Mouse (Mus musculus): ENCODE measurements around the gene Wdr89.

Wdr89 gene

DNA sequence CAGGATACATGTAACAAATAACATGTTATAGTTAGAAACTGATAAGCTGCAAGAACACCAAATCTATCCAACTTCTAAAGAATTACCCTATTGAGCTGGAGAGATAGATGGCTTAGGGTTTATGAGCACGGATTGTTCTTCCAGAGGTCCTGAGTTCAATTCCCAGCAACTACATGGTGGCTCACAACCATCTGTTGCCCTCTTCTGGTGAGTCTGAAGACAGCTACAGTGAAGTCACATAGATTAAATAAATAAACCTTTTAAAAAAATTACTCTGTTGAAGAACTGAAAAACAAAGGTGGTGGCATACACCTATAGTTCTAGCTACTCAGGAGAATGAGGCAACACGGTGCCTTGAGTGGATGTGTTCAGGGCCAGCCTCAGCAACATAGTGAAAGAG lies 21.7 kb downstream of the Wdr89 start:
- no peak overlapping the region for H3K4me3 ChIP-seq (replicated peaks; ENCODE audit: low read length)
- TF ChIP-seq NANOG (IDR thresholded peaks at IDR 0.05; ENCODE audit: borderline replicate concordance, low read length) (no peak), CTCF (conservative IDR thresholded peaks at IDR 0.05; ENCODE audit: low read length) (no peak; the same call in 1 of the 2 replicates), POU5F1 (IDR thresholded peaks at IDR 0.05; ENCODE audit: borderline replicate concordance, low read length) (no peak)
- H3K4me1 ChIP-seq (replicated peaks; ENCODE audit: low read depth, low read length) = peaks cover 36% of the 10 kb centered on the region
- H3K9me3 ChIP-seq (ENCODE audit: low read length) = no peaks in the 10 kb centered on the region
- H3K36me3 ChIP-seq (ENCODE audit: insufficient read depth, low read length) = peaks cover 46% of the 10 kb centered on the region
- H3K27me3 ChIP-seq (ENCODE audit: insufficient read depth, low read length) = no peaks in the 10 kb centered on the region

DNA sequence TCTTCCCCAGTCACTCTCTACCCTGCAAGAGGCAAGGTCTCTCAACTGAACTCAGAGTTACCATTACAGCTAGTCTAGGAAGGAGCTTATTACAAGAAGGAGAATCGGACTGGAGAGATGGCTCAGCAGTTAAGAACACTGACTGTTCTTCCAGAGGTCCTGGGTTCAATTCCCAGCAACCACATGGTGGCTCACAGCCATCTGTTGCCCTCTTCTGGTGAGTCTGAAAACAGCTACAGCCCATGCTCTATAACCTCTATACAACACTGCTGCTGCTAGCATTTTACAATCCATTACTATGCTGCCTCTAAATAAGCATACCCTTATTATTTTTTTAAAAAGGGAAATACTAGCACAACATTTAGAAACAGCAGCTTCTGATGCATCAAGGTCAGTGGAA lies 23.6 kb downstream of the Wdr89 start:
- peaks cover 29% of the 10 kb centered on the region for H3K4me1 ChIP-seq (replicated peaks; ENCODE audit: low read depth, low read length)
- no peaks in the 10 kb centered on the region for H3K27me3 ChIP-seq (ENCODE audit: insufficient read depth, low read length)
- TF ChIP-seq CTCF (conservative IDR thresholded peaks at IDR 0.05; ENCODE audit: low read length) (peak; percentile 33; the same call in 1 of the 2 replicates), POU5F1 (IDR thresholded peaks at IDR 0.05; ENCODE audit: borderline replicate concordance, low read length) (no peak)
- no peak overlapping the region for H3K4me3 ChIP-seq (replicated peaks; ENCODE audit: low read length)
- no peaks in the 10 kb centered on the region for H3K9me3 ChIP-seq (ENCODE audit: low read length)
- H3K36me3 ChIP-seq (ENCODE audit: insufficient read depth, low read length) = peaks cover 42% of the 10 kb centered on the region

DNA sequence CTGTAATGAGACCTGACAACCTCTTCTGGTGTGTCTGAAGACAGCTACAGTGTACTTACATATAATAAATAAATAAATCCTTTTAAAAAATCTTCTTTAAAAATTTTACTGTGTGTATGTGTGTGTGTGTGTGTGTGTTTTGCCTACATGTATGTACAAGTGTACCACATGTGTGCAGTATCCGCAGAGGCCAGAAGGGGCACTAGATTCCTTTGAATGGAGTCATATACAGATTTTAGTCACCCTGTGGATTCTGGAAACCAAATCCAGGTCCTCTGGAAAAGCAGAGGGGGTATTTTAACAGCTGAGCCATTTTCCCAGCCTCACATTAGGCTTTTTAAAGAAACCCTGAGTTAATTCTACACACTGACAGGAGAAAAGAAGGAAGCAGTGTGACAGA lies 27.6 kb downstream of the Wdr89 start:
- H3K27me3 ChIP-seq (ENCODE audit: insufficient read depth, low read length) = no peaks in the 10 kb centered on the region
- peaks cover 4% of the 10 kb centered on the region; the same call in 1 of the 2 replicates for H3K4me1 ChIP-seq (replicated peaks; ENCODE audit: low read depth, low read length)

DNA sequence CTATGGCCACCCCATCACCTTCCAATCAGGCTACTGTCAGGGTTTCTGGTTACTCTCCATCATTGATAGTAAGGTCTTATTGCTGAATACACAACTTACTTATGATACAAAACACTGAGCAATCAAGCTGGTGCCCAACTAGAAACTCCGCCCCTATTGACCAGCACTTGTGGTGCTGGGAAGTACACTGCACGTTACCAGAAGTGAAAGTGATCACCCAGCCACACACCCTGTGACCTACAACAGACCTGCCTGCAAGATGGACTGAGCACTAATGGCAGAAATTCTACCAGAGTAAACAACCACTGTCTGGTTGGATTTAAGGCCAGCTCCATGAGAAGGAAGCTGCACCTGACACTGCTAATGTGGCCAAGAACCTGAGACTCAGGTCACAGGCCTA lies 31.0 kb downstream of the Wdr89 start:
- H3K4me3 ChIP-seq (replicated peaks; ENCODE audit: low read length) = no peak overlapping the region
- H3K36me3 ChIP-seq (ENCODE audit: insufficient read depth, low read length) = peaks cover 26% of the 10 kb centered on the region; the same call in 1 of the 2 replicates
- no peaks in the 10 kb centered on the region for H3K9me3 ChIP-seq (ENCODE audit: low read length)
- TF ChIP-seq POU5F1 (IDR thresholded peaks at IDR 0.05; ENCODE audit: borderline replicate concordance, low read length) (no peak), NANOG (IDR thresholded peaks at IDR 0.05; ENCODE audit: borderline replicate concordance, low read length) (no peak), CTCF (conservative IDR thresholded peaks at IDR 0.05; ENCODE audit: low read length) (no peak)
- peaks cover 8% of the 10 kb centered on the region for H3K4me1 ChIP-seq (replicated peaks; ENCODE audit: low read depth, low read length)
- no peaks in the 10 kb centered on the region for H3K27me3 ChIP-seq (ENCODE audit: insufficient read depth, low read length)

More for the DNA sequence above, 27.6 kb downstream of the Wdr89 start:
- H3K36me3 ChIP-seq (ENCODE audit: insufficient read depth, low read length) = peaks cover 36% of the 10 kb centered on the region
- H3K4me3 ChIP-seq (replicated peaks; ENCODE audit: low read length) = no peak overlapping the region
- H3K9me3 ChIP-seq (ENCODE audit: low read length) = no peaks in the 10 kb centered on the region
- TF ChIP-seq CTCF (conservative IDR thresholded peaks at IDR 0.05; ENCODE audit: low read length) (peak; percentile 28), POU5F1 (IDR thresholded peaks at IDR 0.05; ENCODE audit: borderline replicate concordance, low read length) (no peak), NANOG (IDR thresholded peaks at IDR 0.05; ENCODE audit: borderline replicate concordance, low read length) (no peak)

DNA sequence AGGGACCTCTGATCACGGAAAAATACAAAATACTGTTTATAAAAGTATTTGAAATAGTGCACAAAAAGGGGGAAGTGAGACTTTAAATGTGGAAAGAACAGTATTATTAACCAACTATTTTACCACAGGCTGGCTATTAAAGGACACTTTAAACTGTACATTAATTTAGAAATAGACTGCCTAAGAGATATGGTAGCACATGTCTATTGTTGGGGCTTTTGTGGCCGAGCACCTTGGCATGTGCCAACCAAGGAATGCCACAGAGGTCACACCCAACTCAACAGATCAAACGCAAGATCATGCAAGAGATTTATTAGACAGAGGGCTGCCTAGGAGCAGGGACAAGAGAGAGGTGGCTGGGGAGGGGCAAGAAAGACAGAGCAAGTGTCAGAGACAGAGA lies 32.2 kb downstream of the Wdr89 start:
- peaks cover 8% of the 10 kb centered on the region for H3K4me1 ChIP-seq (replicated peaks; ENCODE audit: low read depth, low read length)
- no peak overlapping the region for H3K4me3 ChIP-seq (replicated peaks; ENCODE audit: low read length)
- peaks cover 34% of the 10 kb centered on the region for H3K36me3 ChIP-seq (ENCODE audit: insufficient read depth, low read length)
- H3K9me3 ChIP-seq (ENCODE audit: low read length) = no peaks in the 10 kb centered on the region
- no peaks in the 10 kb centered on the region for H3K27me3 ChIP-seq (ENCODE audit: insufficient read depth, low read length)
- no peak for TF ChIP-seq POU5F1 (IDR thresholded peaks at IDR 0.05; ENCODE audit: borderline replicate concordance, low read length)
- TF ChIP-seq NANOG (IDR thresholded peaks at IDR 0.05; ENCODE audit: borderline replicate concordance, low read length) = no peak
- no peak for TF ChIP-seq CTCF (conservative IDR thresholded peaks at IDR 0.05; ENCODE audit: low read length)

DNA sequence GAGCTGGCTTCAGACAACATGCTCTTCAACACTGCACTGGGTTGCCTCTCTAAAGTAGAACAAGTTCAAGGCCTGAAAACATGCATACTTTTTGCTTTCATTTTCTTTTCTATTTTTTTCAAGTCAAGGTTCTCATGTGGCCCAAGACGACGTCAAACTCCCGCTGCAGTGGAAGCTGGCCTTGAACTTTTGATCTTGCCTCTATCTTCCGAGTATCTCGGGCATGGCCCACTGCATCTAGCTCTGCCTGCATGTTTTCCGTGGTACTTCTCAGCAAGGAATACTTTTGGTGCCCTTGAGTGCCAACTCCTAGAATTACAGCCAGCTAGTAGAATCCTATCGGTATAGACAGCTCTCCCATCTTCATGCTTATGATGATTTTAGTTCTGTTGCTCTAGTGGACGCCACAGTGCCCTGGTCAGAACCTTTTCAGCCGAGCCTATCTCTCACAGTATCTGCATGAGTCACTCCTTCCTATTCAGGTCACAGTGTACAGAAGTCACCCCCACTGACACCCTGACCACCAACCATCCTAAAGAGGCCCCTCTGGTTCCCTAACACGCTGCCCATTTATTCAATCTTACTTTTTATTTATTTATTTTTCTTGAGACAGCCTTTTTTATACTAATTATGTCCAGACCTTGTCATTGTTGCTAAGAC lies 33.4 kb downstream of the Wdr89 start:
- Histone ChIP-seq H3K9me3 (ENCODE audit: low read length) (no peaks in the 10 kb centered on the region), H3K4me3 (replicated peaks; ENCODE audit: low read length) (no peak overlapping the region), H3K36me3 (ENCODE audit: insufficient read depth, low read length) (peaks cover 39% of the 10 kb centered on the region), H3K4me1 (replicated peaks; ENCODE audit: low read depth, low read length) (peaks cover 8% of the 10 kb centered on the region), H3K27me3 (ENCODE audit: insufficient read depth, low read length) (no peaks in the 10 kb centered on the region)
- no peak for TF ChIP-seq NANOG (IDR thresholded peaks at IDR 0.05; ENCODE audit: borderline replicate concordance, low read length)
- TF ChIP-seq CTCF (conservative IDR thresholded peaks at IDR 0.05; ENCODE audit: low read length) = no peak
- TF ChIP-seq POU5F1 (IDR thresholded peaks at IDR 0.05; ENCODE audit: borderline replicate concordance, low read length) = no peak

DNA sequence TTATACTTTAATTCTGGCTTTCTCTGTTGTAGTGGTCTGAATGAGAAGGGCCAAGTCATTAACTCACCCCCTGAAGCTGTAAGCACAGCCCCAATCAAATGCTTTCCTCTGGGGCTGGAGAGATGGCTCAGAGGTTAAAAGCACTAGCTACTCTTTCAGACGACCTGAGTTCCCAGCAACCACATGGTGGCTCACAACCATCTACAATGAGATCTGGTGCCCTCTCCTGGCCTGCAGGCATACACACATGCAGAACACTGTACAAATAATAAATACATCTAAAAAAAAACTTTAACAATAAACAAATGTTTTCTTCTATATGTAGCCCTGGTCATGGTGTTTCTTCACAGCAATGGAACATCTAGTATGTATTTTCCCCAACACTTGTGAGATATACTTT lies 39.7 kb downstream of the Wdr89 start:
- TF ChIP-seq POU5F1 (IDR thresholded peaks at IDR 0.05; ENCODE audit: borderline replicate concordance, low read length) = no peak
- peak; percentile 39 for TF ChIP-seq CTCF (conservative IDR thresholded peaks at IDR 0.05; ENCODE audit: low read length)
- TF ChIP-seq NANOG (IDR thresholded peaks at IDR 0.05; ENCODE audit: borderline replicate concordance, low read length) = no peak
- Histone ChIP-seq H3K4me1 (replicated peaks; ENCODE audit: low read depth, low read length) (peaks cover 8% of the 10 kb centered on the region), H3K4me3 (replicated peaks; ENCODE audit: low read length) (no peak overlapping the region), H3K9me3 (ENCODE audit: low read length) (no peaks in the 10 kb centered on the region), H3K36me3 (ENCODE audit: insufficient read depth, low read length) (peaks cover 23% of the 10 kb centered on the region), H3K27me3 (ENCODE audit: insufficient read depth, low read length) (no peaks in the 10 kb centered on the region)

DNA sequence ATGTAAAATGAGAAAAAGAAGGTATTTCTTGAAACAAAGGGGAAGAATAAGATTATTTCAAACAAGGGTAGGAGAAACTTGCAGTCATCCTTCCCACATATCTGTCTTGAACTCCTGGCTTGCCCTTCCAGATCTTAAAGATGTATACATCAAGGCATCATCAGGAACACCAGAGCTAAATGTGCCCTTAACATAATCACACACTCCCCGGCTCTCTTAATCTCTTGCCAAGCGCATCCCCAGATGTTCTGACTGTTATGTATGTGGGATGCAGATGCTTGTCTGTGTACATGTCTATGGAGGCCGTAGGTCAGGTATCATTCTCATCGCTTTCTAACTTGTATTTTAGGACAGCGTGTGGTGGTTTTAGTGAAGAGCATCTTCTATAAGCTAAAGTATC lies 46.0 kb downstream of the Wdr89 start:
- Histone ChIP-seq H3K4me1 (replicated peaks; ENCODE audit: low read depth, low read length) (no peaks in the 10 kb centered on the region), H3K36me3 (ENCODE audit: insufficient read depth, low read length) (no peaks in the 10 kb centered on the region), H3K27me3 (ENCODE audit: insufficient read depth, low read length) (peaks cover under 1% of the 10 kb centered on the region; the same call in 1 of the 2 replicates), H3K4me3 (replicated peaks; ENCODE audit: low read length) (no peak overlapping the region), H3K9me3 (ENCODE audit: low read length) (peaks cover 7% of the 10 kb centered on the region; the same call in 1 of the 2 replicates)
- TF ChIP-seq POU5F1 (IDR thresholded peaks at IDR 0.05; ENCODE audit: borderline replicate concordance, low read length) (no peak), NANOG (IDR thresholded peaks at IDR 0.05; ENCODE audit: borderline replicate concordance, low read length) (no peak), CTCF (conservative IDR thresholded peaks at IDR 0.05; ENCODE audit: low read length) (no peak)

DNA sequence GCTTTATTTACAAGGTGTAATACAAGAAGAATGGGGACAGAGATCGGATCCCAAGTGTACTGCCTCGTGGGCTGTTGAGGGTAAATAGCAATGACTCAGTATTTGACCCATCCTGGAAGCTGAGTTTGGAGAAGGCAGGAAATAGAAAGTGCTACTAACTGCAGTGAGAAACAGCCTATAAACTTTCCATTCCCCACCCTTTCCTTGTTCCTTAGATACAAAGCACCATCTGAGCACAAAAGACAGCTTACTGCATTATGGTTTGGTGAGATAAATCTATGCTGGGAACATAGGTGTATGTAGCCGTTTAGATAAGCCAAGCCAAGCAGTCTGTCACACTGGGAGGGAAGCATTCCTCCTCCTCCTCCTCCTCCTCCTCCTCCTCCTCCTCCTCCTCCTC lies 46.5 kb downstream of the Wdr89 start:
- Histone ChIP-seq H3K4me1 (replicated peaks; ENCODE audit: low read depth, low read length) (no peaks in the 10 kb centered on the region), H3K27me3 (ENCODE audit: insufficient read depth, low read length) (peaks cover 3% of the 10 kb centered on the region; the same call in 1 of the 2 replicates), H3K9me3 (ENCODE audit: low read length) (peaks cover 7% of the 10 kb centered on the region; the same call in 1 of the 2 replicates), H3K36me3 (ENCODE audit: insufficient read depth, low read length) (no peaks in the 10 kb centered on the region), H3K4me3 (replicated peaks; ENCODE audit: low read length) (no peak overlapping the region)
- no peak for TF ChIP-seq POU5F1 (IDR thresholded peaks at IDR 0.05; ENCODE audit: borderline replicate concordance, low read length)
- TF ChIP-seq CTCF (conservative IDR thresholded peaks at IDR 0.05; ENCODE audit: low read length) = no peak
- TF ChIP-seq NANOG (IDR thresholded peaks at IDR 0.05; ENCODE audit: borderline replicate concordance, low read length) = no peak

Data from E14TG2a.4 (cell line).